10 mouse cellular contexts compared by ENCODE assay signal in the genomic region with DNA sequence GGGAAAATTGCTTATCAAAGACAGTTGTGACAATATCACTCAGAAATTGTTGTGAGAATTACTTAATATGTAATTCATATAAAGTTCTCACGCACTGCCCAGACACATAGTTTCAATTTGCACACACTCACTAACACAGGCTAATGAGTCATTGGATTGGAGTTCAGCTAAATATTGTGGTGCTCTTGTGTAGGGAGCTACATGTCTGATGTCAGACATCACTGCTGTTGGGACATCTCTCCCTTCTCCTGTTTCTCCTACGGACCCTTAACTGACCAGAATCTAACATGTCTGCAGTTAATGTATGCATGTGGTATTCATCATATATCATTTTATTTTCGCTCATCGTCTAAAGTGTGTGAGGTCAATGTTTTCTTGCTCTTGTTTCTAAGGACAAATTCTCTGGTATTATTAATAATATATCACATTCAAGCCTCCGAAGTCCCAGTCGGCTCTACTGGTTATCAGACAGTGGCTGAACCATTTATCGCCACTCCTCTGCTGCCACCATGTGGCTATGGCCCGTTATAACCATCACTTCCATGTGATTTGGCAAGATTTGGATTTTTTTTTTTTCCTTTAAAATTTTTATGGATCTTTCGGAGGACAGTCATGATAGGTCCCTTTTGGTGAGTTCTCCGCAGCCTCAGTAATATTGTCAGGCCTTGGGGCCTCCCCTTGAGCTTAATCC. TPM values are rescaled to one million over a fixed set of nuclear protein-coding genes. Genes with fewer than 3 reads are reported as not detected.
DNase-seq lines count a peak whose midpoint lies in the region; ATAC-seq and TF ChIP-seq lines count a peak whose summit lies in the region.
"Had no signal": no experiment of that assay in that cellular context is flagged by ENCODE, and none has a peak within 500 bp of the region (broad histone marks: within the 10 kb centered on the region; RNA-seq: fewer than 3 reads in every experiment).

No protein-coding gene starts in this region.

- no peaks in the 10 kb centered on the region for H3K27me3 ChIP-seq in forebrain, embryonic 10.5 days (ENCODE audit: poor library complexity, severe bottlenecking)
- H3K27me3 ChIP-seq in forebrain, embryonic 12.5 days: no peaks in the 10 kb centered on the region
- no peaks in the 10 kb centered on the region for H3K27me3 ChIP-seq in thymus, adult 2 months (ENCODE audit: control insufficient read depth, insufficient read depth, low read length)

- no peak overlapping the region for H3K4me3 ChIP-seq in forebrain, embryonic 10.5 days
- no peak overlapping the region for H3K4me3 ChIP-seq in forebrain, embryonic 12.5 days (replicated peaks)
- no peak overlapping the region for H3K4me3 ChIP-seq in thymus, adult 2 months (ENCODE audit: control insufficient read depth, insufficient read depth, low read length)

- peak; percentile 29 for DNase-seq in forebrain, embryonic 10.5 days (ENCODE audit: extremely low spot score, low spot score)
- DNase-seq in thymus, adult 2 months: peak; percentile 25
- no peak for DNase-seq in thymus, postnatal 36 days
- DNase-seq in lung, postnatal 10 days: peak; percentile 71
- DNase-seq in right cerebral cortex, postnatal 14 days: peak; percentile 58

- H3K36me3 ChIP-seq in forebrain, embryonic 10.5 days (replicated peaks): no peaks in the 10 kb centered on the region
- no peaks in the 10 kb centered on the region for H3K36me3 ChIP-seq in forebrain, embryonic 12.5 days (replicated peaks)
- no peaks in the 10 kb centered on the region for H3K36me3 ChIP-seq in thymus, adult 2 months (ENCODE audit: control insufficient read depth, insufficient read depth, low read length)

- ATAC-seq in forebrain, embryonic 12.5 days (ENCODE audit: low FRiP score): no peak
- ATAC-seq in common myeloid progenitor, adult 5-6 weeks (replicated peaks; ENCODE audit: low read depth, poor library complexity, severe bottlenecking): peak; percentile 85
- peak; percentile 32 for ATAC-seq in inflammation-experienced regulatory T-cells, adult 6 months

- H3K9me3 ChIP-seq in forebrain, embryonic 10.5 days: no peaks in the 10 kb centered on the region
- no peaks in the 10 kb centered on the region for H3K9me3 ChIP-seq in forebrain, embryonic 12.5 days

- no peak overlapping the region for H3K27ac ChIP-seq in forebrain, embryonic 10.5 days
- no peak overlapping the region for H3K27ac ChIP-seq in forebrain, embryonic 12.5 days
- H3K27ac ChIP-seq in thymus, adult 2 months (ENCODE audit: control insufficient read depth, insufficient read depth, low read length): no peak overlapping the region

- TF ChIP-seq POLR2A in thymus, adult 2 months (IDR thresholded peaks at IDR 0.05; ENCODE audit: control insufficient read depth, extremely low read depth, insufficient read depth, low read length, poor library complexity): no peak

- no peak overlapping the region for H3K4me2 ChIP-seq in forebrain, embryonic 12.5 days

- WGBS in forebrain, embryonic 10.5 days: 69% methylated on average over 10 of the region's 10 CpGs
- WGBS in forebrain, embryonic 12.5 days: 62% methylated on average over 10 of the region's 10 CpGs
- WGBS in thymus, adult 2 months: 61% methylated on average over 10 of the region's 10 CpGs

- no peak for TF ChIP-seq CTCF in thymus, adult 2 months (IDR thresholded peaks at IDR 0.05; ENCODE audit: borderline replicate concordance, control insufficient read depth, extremely low read depth, insufficient read depth, low read length, poor library complexity)

- no peaks in the 10 kb centered on the region for H3K4me1 ChIP-seq in forebrain, embryonic 10.5 days
- no peaks in the 10 kb centered on the region for H3K4me1 ChIP-seq in forebrain, embryonic 12.5 days
- H3K4me1 ChIP-seq in thymus, adult 2 months (replicated peaks; ENCODE audit: control insufficient read depth, insufficient read depth, low read length): no peaks in the 10 kb centered on the region

- no peak overlapping the region for H3K9ac ChIP-seq in forebrain, embryonic 12.5 days

RNA-seq across cellular contexts. Expression of a gene that starts 12.3 kb away (rescaled TPM):
- polyA plus RNA-seq in forebrain, embryonic 10.5 days (2016; fragmentation: Nextera tagmentation; extraction: Ambion mirVana): not detected in 2 replicates
- not detected in 2 replicates for polyA plus RNA-seq in forebrain, embryonic 12.5 days (2016; fragmentation: Nextera tagmentation; extraction: Ambion mirVana)
- 0.18 TPM in 1 of 2 replicates, not detected in the other for polyA plus RNA-seq in thymus, adult 2 months (2012; rRNA removed)
- not detected in 2 replicates for total RNA-seq in common myeloid progenitor, adult 5-6 weeks (2017)
- not detected for polyA plus RNA-seq in inflammation-experienced regulatory T-cells, adult 6 months (2017; shearing (Covaris generic))
- total RNA-seq: layer of hippocampus, postnatal 36 days had no signal
- polyA plus RNA-seq: stomach, embryonic 16.5 days had no signal

RNA-seq across cellular contexts. Expression of a gene that starts 20.5 kb away (rescaled TPM):
- 49.5 and 50.8 TPM in 2 replicates for polyA plus RNA-seq in forebrain, embryonic 10.5 days (2016; fragmentation: Nextera tagmentation; extraction: Ambion mirVana)
- 73.7 and 77.6 TPM in 2 replicates for polyA plus RNA-seq in forebrain, embryonic 12.5 days (2016; fragmentation: Nextera tagmentation; extraction: Ambion mirVana)
- 17.0 and 17.7 TPM in 2 replicates for polyA plus RNA-seq in thymus, adult 2 months (2012; rRNA removed)
- total RNA-seq in common myeloid progenitor, adult 5-6 weeks (2017): 77.8 and 83.4 TPM in 2 replicates
- 10 to 100 TPM; 26.8 to 32.7 (median 28.2) TPM for polyA plus RNA-seq in inflammation-experienced regulatory T-cells, adult 6 months (2017; shearing (Covaris generic))

Comparison
In these comparisons a context has a peak if more than half of its experiments do, and no peak if none do; other contexts are left out.
1. DNase-seq: peak in forebrain, embryonic 10.5 days (single experiment), thymus, adult 2 months (single experiment), lung, postnatal 10 days (single experiment) and right cerebral cortex, postnatal 14 days (single experiment); none in thymus, postnatal 36 days (0 of 2).